In genomic region chr11:96696842-96697455, GRCm38 (mm10) we compare ENCODE assay signal across 9 mouse cellular contexts.
DNase-seq lines count a peak whose midpoint lies in the region; ATAC-seq and TF ChIP-seq lines count a peak whose summit lies in the region.
"Had no signal": no experiment of that assay in that cellular context is flagged by ENCODE, and none has a peak within 500 bp of the region (broad histone marks: within the 10 kb centered on the region; RNA-seq: fewer than 3 reads in every experiment).

No protein-coding gene starts in this region.

- TF ChIP-seq POLR2A in spleen, adult 2 months (IDR thresholded peaks at IDR 0.05; ENCODE audit: low read depth, low read length): no peak
- TF ChIP-seq POLR2A in thymus, adult 2 months (IDR thresholded peaks at IDR 0.05; ENCODE audit: control insufficient read depth, extremely low read depth, insufficient read depth, low read length, poor library complexity): no peak

- H3K27ac ChIP-seq in spleen, adult 2 months (ENCODE audit: insufficient read depth, low read length): no peak overlapping the region
- H3K27ac ChIP-seq in embryonic facial prominence, embryonic 11.5 days (replicated peaks; ENCODE audit: low read depth, low read length): no peak overlapping the region
- H3K27ac ChIP-seq in limb, embryonic 12.5 days: no peak overlapping the region
- no peak overlapping the region for H3K27ac ChIP-seq in thymus, adult 2 months (ENCODE audit: control insufficient read depth, insufficient read depth, low read length)
- H3K27ac ChIP-seq: limb, embryonic 15.5 days had no signal

- H3K4me2 ChIP-seq in embryonic facial prominence, embryonic 11.5 days (ENCODE audit: low read depth, low read length): no peak overlapping the region
- H3K4me2 ChIP-seq in limb, embryonic 12.5 days: 0 out of 2 replicates have a peak overlapping the region, but pooled peaks have one; percentile 8
- H3K4me2 ChIP-seq: limb, embryonic 15.5 days had no signal

- H3K9ac ChIP-seq in embryonic facial prominence, embryonic 11.5 days (replicated peaks; ENCODE audit: low read length): no peak overlapping the region
- no peak overlapping the region for H3K9ac ChIP-seq in limb, embryonic 12.5 days (replicated peaks)
- H3K9ac ChIP-seq: limb, embryonic 15.5 days had no signal

- H3K4me3 ChIP-seq in spleen, adult 2 months (ENCODE audit: extremely low read depth, insufficient read depth, insufficient read length): no peak overlapping the region
- no peak overlapping the region for H3K4me3 ChIP-seq in embryonic facial prominence, embryonic 11.5 days (ENCODE audit: low read depth, low read length)
- H3K4me3 ChIP-seq in limb, embryonic 12.5 days (replicated peaks): no peak overlapping the region
- no peak overlapping the region for H3K4me3 ChIP-seq in thymus, adult 2 months (ENCODE audit: control insufficient read depth, insufficient read depth, low read length)
- H3K4me3 ChIP-seq: limb, embryonic 15.5 days had no signal

- 33% methylated on average over 7 of the region's 7 CpGs for WGBS in spleen, adult 2 months
- WGBS in embryonic facial prominence, embryonic 11.5 days: 18% methylated on average over 7 of the region's 7 CpGs
- WGBS in limb, embryonic 12.5 days: 26% methylated on average over 7 of the region's 7 CpGs
- WGBS in thymus, adult 2 months: 39% methylated on average over 7 of the region's 7 CpGs

- peak; percentile 14 to 19 for DNase-seq in spleen, adult 2 months (ENCODE audit: low read depth in 1 of 2, low spot score in 2 of 2)
- DNase-seq in spleen, adult 12 weeks (ENCODE audit: low spot score): no peak
- peak; percentile 81 for DNase-seq in embryonic facial prominence, embryonic 11.5 days (ENCODE audit: low spot score)
- DNase-seq in thymus, adult 2 months: peak; percentile 34
- DNase-seq in ovary, postnatal 10 days (ENCODE audit: low spot score): no peak
- no peak for DNase-seq in urinary bladder, postnatal 14 days (ENCODE audit: low spot score)
- no peak for DNase-seq in layer of hippocampus, adult 11-12 months (ENCODE audit: low spot score)

- no peak for ATAC-seq in embryonic facial prominence, embryonic 11.5 days (replicated peaks; ENCODE audit: insufficient number of reproducible peaks, low FRiP score, low TSS enrichment, low read depth)
- ATAC-seq in limb, embryonic 12.5 days (ENCODE audit: insufficient number of reproducible peaks, insufficient read depth, low FRiP score, low TSS enrichment, low read depth): no peak

- TF ChIP-seq CTCF in spleen, adult 2 months (IDR thresholded peaks at IDR 0.05; ENCODE audit: extremely low read depth, insufficient read depth, insufficient read length, insufficient replicate concordance): no peak
- no peak for TF ChIP-seq CTCF in thymus, adult 2 months (IDR thresholded peaks at IDR 0.05; ENCODE audit: borderline replicate concordance, control insufficient read depth, extremely low read depth, insufficient read depth, low read length, poor library complexity)

- no peaks in the 10 kb centered on the region for H3K9me3 ChIP-seq in embryonic facial prominence, embryonic 11.5 days (replicated peaks; ENCODE audit: control insufficient read depth, low read length)
- H3K9me3 ChIP-seq in limb, embryonic 12.5 days: no peaks in the 10 kb centered on the region
- H3K9me3 ChIP-seq: limb, embryonic 15.5 days had no signal

- H3K27me3 ChIP-seq in spleen, adult 2 months (ENCODE audit: control insufficient read depth, insufficient read depth, low read length): no peaks in the 10 kb centered on the region
- no peaks in the 10 kb centered on the region for H3K27me3 ChIP-seq in embryonic facial prominence, embryonic 11.5 days (ENCODE audit: control insufficient read depth, insufficient read depth, low read length)
- H3K27me3 ChIP-seq in limb, embryonic 12.5 days: 0 out of 2 replicates have a peak, but pooled peaks cover 6% of the 10 kb centered on the region
- no peaks in the 10 kb centered on the region for H3K27me3 ChIP-seq in thymus, adult 2 months (ENCODE audit: control insufficient read depth, insufficient read depth, low read length)
- H3K27me3 ChIP-seq: limb, embryonic 15.5 days had no signal

- no peaks in the 10 kb centered on the region for H3K36me3 ChIP-seq in spleen, adult 2 months (ENCODE audit: control insufficient read depth, insufficient read depth, low read length)
- no peaks in the 10 kb centered on the region for H3K36me3 ChIP-seq in embryonic facial prominence, embryonic 11.5 days (replicated peaks; ENCODE audit: control insufficient read depth, insufficient read depth, low read depth, low read length)
- H3K36me3 ChIP-seq in limb, embryonic 12.5 days: no peaks in the 10 kb centered on the region
- H3K36me3 ChIP-seq in thymus, adult 2 months (ENCODE audit: control insufficient read depth, insufficient read depth, low read length): peaks cover 3% of the 10 kb centered on the region; the same call in 1 of the 2 replicates
- H3K36me3 ChIP-seq: limb, embryonic 15.5 days had no signal

- H3K4me1 ChIP-seq in spleen, adult 2 months (ENCODE audit: control insufficient read depth, insufficient read depth, insufficient read length): no peaks in the 10 kb centered on the region
- no peaks in the 10 kb centered on the region for H3K4me1 ChIP-seq in embryonic facial prominence, embryonic 11.5 days (ENCODE audit: control insufficient read depth, insufficient read depth, low read length)
- H3K4me1 ChIP-seq in limb, embryonic 12.5 days (replicated peaks): 0 out of 2 replicates have a peak, but pooled peaks cover 3% of the 10 kb centered on the region
- H3K4me1 ChIP-seq in thymus, adult 2 months (replicated peaks; ENCODE audit: control insufficient read depth, insufficient read depth, low read length): peaks cover 3% of the 10 kb centered on the region; the same call in 1 of the 2 replicates
- H3K4me1 ChIP-seq: limb, embryonic 15.5 days had no signal

Comparison
In these comparisons a context has a peak if more than half of its experiments do, and no peak if none do; other contexts are left out.
1. DNase-seq: peak in spleen, adult 2 months (2 of 2), embryonic facial prominence, embryonic 11.5 days (single experiment) and thymus, adult 2 months (single experiment); none in spleen, adult 12 weeks (single experiment), ovary, postnatal 10 days (single experiment), urinary bladder, postnatal 14 days (single experiment) and layer of hippocampus, adult 11-12 months (single experiment).